Mouse (Mus musculus) hematopoietic stem cell, adult 5-6 weeks (primary cell): ENCODE data around the gene Hdac4. TPM values are rescaled to one million over a fixed set of nuclear protein-coding genes. Genes with fewer than 3 reads are reported as not detected.
A peak's percentile ranks its signal among the peaks of the same experiment; 100 is the strongest.

ENCODE experiments used
- ATAC-seq, 2 experiments: fragments of 125-278 bp in 1 of 2; replicated peaks in 1 of 2; 2 replicates each; pipeline ENCODE4 v1.8.0; 2016 to 2017; ENCODE audit warnings: inconsistent platforms in 2 of 2, mild to moderate bottlenecking in 2 of 2, moderate number of reproducible peaks in 2 of 2, low read depth in 1 of 2, moderate TSS enrichment in 1 of 2; ENCODE audit not compliant: low FRiP score in 2 of 2, poor library complexity in 2 of 2, severe bottlenecking in 2 of 2, insufficient read depth in 1 of 2, low TSS enrichment in 1 of 2
- total RNA-seq: library from RNA; stranded (forward); fragments of 172-1452, 232-1000 nt; gene quantifications from 2 replicates; pipeline ENCODE4 v1.2.3, GENCODE M21; 2017

The Hdac4 gene
- total RNA-seq, 1 experiment from 2014 or later = 17.6 TPM

GRCm38 (mm10) chr1:92180141-92181137, 15.1 kb downstream of the Hdac4 start:
- peak; percentile 93 to 96 for ATAC-seq

GRCm38 (mm10) chr1:92179489-92180006, 16.0 kb downstream of the Hdac4 start:
- ATAC-seq = no peak

GRCm38 (mm10) chr1:92179070-92179469, 16.4 kb downstream of the Hdac4 start:
- ATAC-seq = no peak

GRCm38 (mm10) chr1:92178021-92178895, 17.2 kb downstream of the Hdac4 start:
- no peak for ATAC-seq

GRCm38 (mm10) chr1:92177599-92177998, 17.9 kb downstream of the Hdac4 start:
- ATAC-seq = no peak

GRCm38 (mm10) chr1:92177196-92177595, 18.3 kb downstream of the Hdac4 start:
- no peak for ATAC-seq

DNA sequence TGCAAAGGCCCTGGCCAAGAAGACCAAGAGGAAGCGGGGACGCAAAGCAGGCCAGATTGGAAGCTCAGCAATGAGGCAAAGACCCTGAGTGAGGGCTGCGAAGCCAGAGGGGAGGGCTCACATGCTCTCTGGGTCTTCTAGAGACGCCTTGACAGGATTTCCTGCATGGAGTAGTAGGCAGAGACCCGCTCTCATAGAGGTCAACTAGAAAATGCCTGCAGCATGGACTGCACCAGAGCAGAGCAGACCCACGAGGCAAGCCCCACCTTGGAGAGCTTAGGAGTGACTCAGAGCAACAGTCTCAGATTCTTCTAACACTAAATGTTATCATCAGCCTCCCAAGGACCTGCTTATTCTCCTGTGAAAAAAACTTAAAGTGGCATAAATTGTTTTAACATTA, 20.2 kb downstream of the Hdac4 start:
- ATAC-seq = no peak

- ATAC-seq = no peak
Observed at GRCm38 (mm10) chr1:92174898-92175255, 20.6 kb downstream of the Hdac4 start.

GRCm38 (mm10) chr1:92174251-92174897, 21.1 kb downstream of the Hdac4 start:
- ATAC-seq = no peak

DNA sequence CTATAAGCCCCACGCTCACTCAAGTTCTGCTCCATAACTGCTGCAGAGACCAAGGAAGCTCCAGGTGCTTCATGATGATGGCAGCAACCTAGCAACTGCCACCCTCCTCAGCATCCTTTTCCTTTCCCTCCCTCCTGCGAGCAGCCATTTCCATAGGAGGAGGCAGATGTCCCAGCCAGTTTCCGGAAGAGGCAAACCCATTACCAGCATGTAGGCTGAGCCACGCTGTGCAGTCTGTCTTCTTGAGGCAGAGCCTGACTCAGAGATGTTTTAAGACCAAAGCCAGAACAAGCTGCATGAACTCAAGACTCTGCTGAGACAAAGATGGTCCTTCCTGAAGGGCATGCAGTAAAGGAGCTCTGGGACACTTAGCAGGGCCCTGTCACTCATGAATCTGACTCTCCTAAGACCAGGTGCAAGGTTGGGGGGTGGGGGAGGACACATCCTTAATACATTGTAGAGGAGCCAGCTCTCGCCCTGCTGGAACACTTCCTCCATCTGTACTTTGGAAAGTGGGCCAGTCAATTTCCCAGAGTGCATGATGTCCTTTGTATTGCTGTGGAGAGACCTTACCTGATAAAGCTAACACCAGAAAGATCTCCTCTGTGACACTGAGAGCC, 24.8 kb downstream of the Hdac4 start:
- no peak for ATAC-seq

DNA sequence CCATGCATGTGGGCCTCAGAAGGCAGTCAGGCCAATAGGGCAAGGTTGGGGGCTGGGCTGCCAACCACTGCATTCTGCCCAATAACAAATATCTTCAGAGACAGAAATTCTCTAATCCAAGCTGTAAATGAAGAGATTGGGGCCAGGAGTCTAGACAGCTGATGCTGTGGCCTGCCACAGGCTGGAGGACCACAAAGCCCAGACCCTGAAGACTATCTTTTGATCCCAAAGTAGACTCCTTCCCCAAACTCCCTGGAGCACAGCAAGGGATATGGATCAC, 25.8 kb downstream of the Hdac4 start:
- ATAC-seq = no peak

DNA sequence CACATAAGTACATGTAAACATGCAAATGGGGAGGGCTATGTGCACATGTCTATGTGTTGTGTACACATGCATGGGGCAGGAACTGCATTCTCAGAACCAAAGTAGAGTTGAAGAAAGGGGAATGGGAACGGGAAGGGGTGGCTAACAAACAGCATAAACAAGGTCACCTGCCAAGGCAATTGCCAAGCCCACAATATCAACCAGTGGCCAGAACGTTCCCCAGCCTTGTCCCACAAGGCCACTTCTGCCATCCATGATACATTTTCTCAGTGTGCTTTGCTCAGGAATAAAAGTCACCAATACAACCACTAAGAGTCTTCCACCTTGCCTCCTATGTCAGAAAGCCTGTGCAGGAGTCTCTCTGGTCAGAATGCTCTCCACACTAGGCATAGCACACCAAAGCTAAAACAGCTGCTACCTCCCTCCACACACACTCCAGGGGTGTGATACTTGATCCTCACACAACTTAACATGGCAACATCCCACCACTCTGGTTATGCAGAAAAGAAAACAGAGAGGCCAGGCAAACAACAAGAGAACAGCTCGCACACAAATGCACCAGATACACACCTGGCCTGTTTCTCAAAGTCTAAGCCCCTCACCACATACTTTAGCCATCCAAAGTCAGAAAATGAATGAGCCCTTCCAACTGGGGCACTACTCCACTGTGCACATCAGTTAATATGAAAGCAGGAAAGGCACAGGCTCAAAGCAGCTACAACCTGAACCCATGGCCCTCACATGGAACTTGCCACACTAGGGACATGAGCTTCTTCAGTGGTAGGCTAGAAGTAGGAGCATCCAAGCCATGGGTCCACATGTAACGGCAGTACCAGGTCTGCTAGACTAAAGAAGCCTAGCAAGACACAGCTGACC, 26.4 kb downstream of the Hdac4 start:
- ATAC-seq = no peak

- no peak for ATAC-seq
Observed at GRCm38 (mm10) chr1:92163932-92164331, 31.6 kb downstream of the Hdac4 start.

DNA sequence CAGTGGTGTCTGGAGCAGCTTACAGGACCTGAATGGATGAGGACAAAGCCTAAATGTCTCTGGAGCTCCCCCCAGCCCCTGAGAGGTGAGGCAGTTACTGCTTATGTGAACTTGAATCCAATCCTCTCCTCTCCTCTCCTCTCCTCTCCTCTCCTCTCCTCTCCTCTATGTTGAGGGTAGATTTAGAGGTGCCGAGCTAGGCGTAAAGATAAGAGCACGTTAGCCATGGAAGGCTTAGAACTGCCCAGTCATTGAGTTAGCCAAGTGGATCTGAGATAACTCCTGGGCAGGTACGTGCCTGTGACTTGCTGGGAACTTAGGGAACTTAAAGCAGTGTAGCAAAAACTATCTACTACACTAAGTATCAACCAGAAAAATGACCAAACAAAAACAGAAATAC, 35.7 kb downstream of the Hdac4 start:
- no peak for ATAC-seq

DNA sequence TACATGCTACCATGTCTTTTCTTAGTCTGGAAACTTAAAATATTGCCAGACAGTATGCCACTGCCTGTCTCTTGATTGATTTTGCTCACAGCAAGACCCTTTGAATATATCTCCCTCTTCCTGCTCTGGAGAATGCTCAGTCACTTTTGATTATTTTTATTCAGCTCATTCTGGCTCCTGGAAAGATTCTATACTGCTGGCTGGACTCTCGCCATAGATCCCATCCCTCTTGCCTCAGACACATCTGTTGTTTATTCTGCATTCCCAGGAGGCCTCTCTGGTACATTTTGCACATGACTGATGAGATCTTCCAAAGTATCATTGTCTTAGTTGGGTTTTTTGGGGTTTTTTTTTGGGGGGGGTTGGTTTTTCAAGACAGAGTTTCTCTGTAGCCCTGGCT, 45.3 kb downstream of the Hdac4 start:
- ATAC-seq = no peak

GRCm38 (mm10) chr1:92148527-92148926, 47.0 kb downstream of the Hdac4 start:
- no peak for ATAC-seq
